ENCODE assay signal across 22 mouse cellular contexts in the genomic region with DNA sequence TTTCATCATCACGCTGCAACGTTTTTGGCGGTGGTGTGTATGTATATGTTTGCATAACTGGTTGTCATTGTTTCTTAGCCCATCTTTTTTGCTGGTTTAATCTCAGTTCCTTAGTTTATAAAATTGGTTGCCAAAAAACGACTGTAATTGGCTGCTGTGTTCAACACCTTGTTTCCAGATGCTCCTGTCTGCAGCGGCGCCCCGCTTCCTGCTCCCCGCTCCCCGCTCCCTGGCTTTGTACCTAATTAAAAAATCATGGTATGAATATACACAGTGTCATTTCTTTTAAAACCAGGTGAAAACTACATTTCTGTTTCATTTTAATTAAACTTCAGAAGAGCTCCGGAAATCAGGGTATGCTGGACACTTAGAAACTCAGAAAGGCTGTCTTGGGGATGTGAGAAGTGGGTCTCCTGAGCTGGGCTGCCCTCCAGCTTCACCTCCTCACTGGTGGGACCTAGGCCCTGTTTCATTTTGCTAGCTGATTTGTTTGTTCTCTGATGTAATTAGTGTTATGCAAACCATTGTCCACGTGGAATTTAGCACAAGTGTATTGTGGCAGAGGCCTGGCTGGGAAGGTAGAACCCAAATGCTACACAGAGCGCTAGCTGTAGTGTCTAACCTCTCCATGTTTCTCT. TPM values are rescaled to one million over a fixed set of nuclear protein-coding genes. Genes with fewer than 3 reads are reported as not detected.
DNase-seq lines count a peak whose midpoint lies in the region; ATAC-seq and TF ChIP-seq lines count a peak whose summit lies in the region.
"Had no signal": no experiment of that assay in that cellular context is flagged by ENCODE, and none has a peak within 500 bp of the region (broad histone marks: within the 10 kb centered on the region; RNA-seq: fewer than 3 reads in every experiment).

No protein-coding gene starts in this region.

- peaks cover 4% of the 10 kb centered on the region; the same call in 1 of the 2 replicates for H3K36me3 ChIP-seq in liver, adult 2 months (ENCODE audit: control insufficient read depth, insufficient read depth, low read length)
- H3K36me3 ChIP-seq in liver, embryonic 12.5 days = peaks cover 31% of the 10 kb centered on the region
- peaks cover 9% of the 10 kb centered on the region; the same call in 1 of the 2 replicates for H3K36me3 ChIP-seq in embryonic facial prominence, embryonic 14.5 days (ENCODE audit: control insufficient read depth, insufficient read depth, low read length)
- no peaks in the 10 kb centered on the region for H3K36me3 ChIP-seq in embryonic facial prominence, embryonic 15.5 days
- peaks cover 17% of the 10 kb centered on the region; the same call in 1 of the 2 replicates for H3K36me3 ChIP-seq in limb, embryonic 12.5 days
- H3K36me3 ChIP-seq: intestine, embryonic 15.5 days had no signal

- peak; percentile 60 for DNase-seq in liver, adult 2 months (ENCODE audit: extremely low read depth, low read depth, low spot score)
- DNase-seq in embryonic facial prominence, embryonic 14.5 days (ENCODE audit: low spot score) = peak; percentile 30
- DNase-seq in left cerebral cortex, adult 8-10 months (ENCODE audit: low spot score in 2 of 2) = no peak
- no peak for DNase-seq in cerebellum, postnatal 10 days
- DNase-seq: adrenal gland, postnatal 10 days; cerebellum, adult 11 months; cerebellum, adult 8-10 months; cerebellum, postnatal 25 days; gastrocnemius, postnatal 14 days; heart, postnatal 36 days had no signal

- TF ChIP-seq CTCF in liver, adult 2 months (IDR thresholded peaks at IDR 0.05; ENCODE audit: low read depth, low read length) = no peak

- H3K4me2 ChIP-seq in liver, embryonic 12.5 days = no peak overlapping the region
- no peak overlapping the region for H3K4me2 ChIP-seq in embryonic facial prominence, embryonic 14.5 days (ENCODE audit: low read depth, low read length)
- H3K4me2 ChIP-seq in embryonic facial prominence, embryonic 15.5 days (replicated peaks) = no peak overlapping the region
- H3K4me2 ChIP-seq in limb, embryonic 12.5 days = peak overlapping the region; percentile 25; the same call in 1 of the 2 replicates
- H3K4me2 ChIP-seq: heart, embryonic 12.5 days; hindbrain, embryonic 12.5 days; intestine, embryonic 15.5 days had no signal

- WGBS in liver, adult 2 months = 85% methylated on average over 12 of the region's 12 CpGs
- 90% methylated on average over 12 of the region's 12 CpGs for WGBS in liver, embryonic 12.5 days (ENCODE audit: insufficient replicate concordance)
- WGBS in embryonic facial prominence, embryonic 14.5 days = 62% methylated on average over 12 of the region's 12 CpGs
- 61% methylated on average over 12 of the region's 12 CpGs for WGBS in embryonic facial prominence, embryonic 15.5 days
- 34% methylated on average over 12 of the region's 12 CpGs for WGBS in limb, embryonic 12.5 days

- no peaks in the 10 kb centered on the region for H3K9me3 ChIP-seq in liver, embryonic 12.5 days (replicated peaks)
- H3K9me3 ChIP-seq in embryonic facial prominence, embryonic 14.5 days (ENCODE audit: control insufficient read depth, low read length) = no peaks in the 10 kb centered on the region
- H3K9me3 ChIP-seq in embryonic facial prominence, embryonic 15.5 days (replicated peaks) = no peaks in the 10 kb centered on the region
- H3K9me3 ChIP-seq in limb, embryonic 12.5 days = peaks cover 4% of the 10 kb centered on the region
- H3K9me3 ChIP-seq: intestine, embryonic 15.5 days had no signal

- H3K27ac ChIP-seq in liver, adult 2 months (replicated peaks; ENCODE audit: insufficient read depth, low read depth, low read length) = no peak overlapping the region
- H3K27ac ChIP-seq in liver, embryonic 12.5 days = no peak overlapping the region
- H3K27ac ChIP-seq in embryonic facial prominence, embryonic 14.5 days (replicated peaks; ENCODE audit: low read depth, low read length) = no peak overlapping the region
- H3K27ac ChIP-seq in embryonic facial prominence, embryonic 15.5 days (replicated peaks) = no peak overlapping the region
- peak overlapping the region; percentile 53; the same call in 1 of the 2 replicates for H3K27ac ChIP-seq in limb, embryonic 12.5 days
- H3K27ac ChIP-seq: hindbrain, embryonic 12.5 days; hindbrain, postnatal 0 days; intestine, embryonic 15.5 days had no signal

- no peak for TF ChIP-seq POLR2A in liver, adult 2 months (IDR thresholded peaks at IDR 0.05; ENCODE audit: extremely low read depth, insufficient read depth, low read length)

- no peak overlapping the region for H3K9ac ChIP-seq in liver, adult 2 months (ENCODE audit: low read depth, low read length)
- no peak overlapping the region for H3K9ac ChIP-seq in liver, embryonic 12.5 days
- no peak overlapping the region for H3K9ac ChIP-seq in embryonic facial prominence, embryonic 14.5 days (ENCODE audit: low read depth, low read length)
- no peak overlapping the region for H3K9ac ChIP-seq in embryonic facial prominence, embryonic 15.5 days
- no peak overlapping the region for H3K9ac ChIP-seq in limb, embryonic 12.5 days (replicated peaks)
- H3K9ac ChIP-seq: heart, embryonic 12.5 days; hindbrain, embryonic 12.5 days; intestine, embryonic 15.5 days had no signal

- peaks cover 9% of the 10 kb centered on the region for H3K4me1 ChIP-seq in liver, adult 2 months (ENCODE audit: control insufficient read depth, insufficient read depth, low read length)
- H3K4me1 ChIP-seq in liver, embryonic 12.5 days = no peaks in the 10 kb centered on the region
- H3K4me1 ChIP-seq in embryonic facial prominence, embryonic 14.5 days (ENCODE audit: control insufficient read depth, insufficient read depth, low read length) = no peaks in the 10 kb centered on the region
- peaks cover 8% of the 10 kb centered on the region; the same call in 1 of the 2 replicates for H3K4me1 ChIP-seq in embryonic facial prominence, embryonic 15.5 days
- H3K4me1 ChIP-seq in limb, embryonic 12.5 days (replicated peaks) = peaks cover 17% of the 10 kb centered on the region
- H3K4me1 ChIP-seq: hindbrain, embryonic 12.5 days; intestine, embryonic 15.5 days had no signal

- H3K4me3 ChIP-seq in liver, adult 2 months (ENCODE audit: insufficient read depth, low read depth, low read length) = no peak overlapping the region
- H3K4me3 ChIP-seq in liver, embryonic 12.5 days = no peak overlapping the region
- no peak overlapping the region for H3K4me3 ChIP-seq in embryonic facial prominence, embryonic 14.5 days (ENCODE audit: low read depth, low read length)
- H3K4me3 ChIP-seq in embryonic facial prominence, embryonic 15.5 days (replicated peaks) = no peak overlapping the region
- H3K4me3 ChIP-seq in limb, embryonic 12.5 days (replicated peaks) = no peak overlapping the region
- H3K4me3 ChIP-seq: heart, embryonic 12.5 days; hindbrain, embryonic 12.5 days; intestine, embryonic 15.5 days had no signal

- H3K27me3 ChIP-seq in liver, adult 2 months (ENCODE audit: control insufficient read depth, insufficient read depth, low read length) = no peaks in the 10 kb centered on the region
- H3K27me3 ChIP-seq in liver, embryonic 12.5 days (replicated peaks) = no peaks in the 10 kb centered on the region
- H3K27me3 ChIP-seq in embryonic facial prominence, embryonic 14.5 days (replicated peaks; ENCODE audit: control insufficient read depth, insufficient read depth, low read length) = no peaks in the 10 kb centered on the region
- no peaks in the 10 kb centered on the region for H3K27me3 ChIP-seq in embryonic facial prominence, embryonic 15.5 days
- H3K27me3 ChIP-seq in limb, embryonic 12.5 days = no peaks in the 10 kb centered on the region
- H3K27me3 ChIP-seq: heart, embryonic 12.5 days; hindbrain, embryonic 12.5 days; intestine, embryonic 15.5 days had no signal

- no peaks in the 10 kb centered on the region for H3K79me2 ChIP-seq in liver, adult 2 months (ENCODE audit: control insufficient read depth, insufficient read depth, low read length)

- no peak for ATAC-seq in liver, embryonic 12.5 days
- peak; percentile 60; the same call in 1 of the 2 replicates for ATAC-seq in embryonic facial prominence, embryonic 14.5 days (ENCODE audit: low read depth)
- 0 out of 2 replicates have a peak, but pooled peaks have one; percentile 51 for ATAC-seq in embryonic facial prominence, embryonic 15.5 days (ENCODE audit: insufficient number of reproducible peaks, low FRiP score, low TSS enrichment, low read depth)
- no peak for ATAC-seq in limb, embryonic 12.5 days (ENCODE audit: insufficient number of reproducible peaks, insufficient read depth, low FRiP score, low TSS enrichment, low read depth)
- ATAC-seq: CD4-positive, CD25-positive, alpha-beta regulatory T cell, adult 4 months; forebrain, embryonic 16.5 days; hindbrain, postnatal 0 days; intestine, embryonic 15.5 days had no signal

RNA-seq across cellular contexts. Expression of a gene that starts 7.7 kb away (rescaled TPM):
- total RNA-seq in liver, adult 2 months (2014; rRNA removed) = 871 and 874 TPM in 2 replicates
- polyA plus RNA-seq in liver, adult 2 months (2012; rRNA removed) = 457 and 554 TPM in 2 replicates
- polyA plus RNA-seq in liver, embryonic 12.5 days (2016; fragmentation: Nextera tagmentation; extraction: Ambion mirVana) = 17.8 and 19.5 TPM in 2 replicates
- not detected in 2 replicates for polyA plus RNA-seq in embryonic facial prominence, embryonic 14.5 days (2014; fragmentation: Nextera tagmentation; extraction: Ambion mirVana)
- polyA plus RNA-seq in embryonic facial prominence, embryonic 15.5 days (2015; fragmentation: Nextera tagmentation; extraction: Ambion mirVana) = 0.18 TPM in 1 of 2 replicates, not detected in the other
- polyA plus RNA-seq in limb, embryonic 12.5 days (2016; fragmentation: Nextera tagmentation; extraction: Ambion mirVana) = 0.17 and 0.36 TPM in 2 replicates
- not detected for total RNA-seq in left cerebral cortex, adult 8-10 months (2022)
- total RNA-seq: G1E; gastrocnemius, postnatal 14 days; heart, adult 8-10 months; hindbrain, postnatal 0 days had no signal
- polyA plus RNA-seq: cortical plate, adult 2 months; G1E; hindbrain, embryonic 12.5 days had no signal

RNA-seq across cellular contexts. Expression of a gene that starts 32.6 kb away (rescaled TPM):
- total RNA-seq in liver, adult 2 months (2014; rRNA removed) = 10.4 and 10.7 TPM in 2 replicates
- 2.8 and 3.5 TPM in 2 replicates for polyA plus RNA-seq in liver, adult 2 months (2012; rRNA removed)
- polyA plus RNA-seq in liver, embryonic 12.5 days (2016; fragmentation: Nextera tagmentation; extraction: Ambion mirVana) = 19.8 and 20.8 TPM in 2 replicates
- 21.0 and 26.6 TPM in 2 replicates for polyA plus RNA-seq in embryonic facial prominence, embryonic 14.5 days (2014; fragmentation: Nextera tagmentation; extraction: Ambion mirVana)
- polyA plus RNA-seq in embryonic facial prominence, embryonic 15.5 days (2015; fragmentation: Nextera tagmentation; extraction: Ambion mirVana) = 19.0 and 19.6 TPM in 2 replicates
- polyA plus RNA-seq in limb, embryonic 12.5 days (2016; fragmentation: Nextera tagmentation; extraction: Ambion mirVana) = 33.9 and 36.2 TPM in 2 replicates
- 10 to 100 TPM in 3 of 4 experiments, 1 to 10 TPM in 1; 9.4 to 12.0 (median 11.1) TPM for total RNA-seq in left cerebral cortex, adult 8-10 months (2022)

RNA-seq across cellular contexts. Expression of a gene that starts 32.6 kb away (rescaled TPM):
- total RNA-seq in liver, adult 2 months (2014; rRNA removed) = 7.2 and 8.3 TPM in 2 replicates
- polyA plus RNA-seq in liver, adult 2 months (2012; rRNA removed) = 5.0 and 5.5 TPM in 2 replicates
- polyA plus RNA-seq in liver, embryonic 12.5 days (2016; fragmentation: Nextera tagmentation; extraction: Ambion mirVana) = 18.1 and 18.3 TPM in 2 replicates
- polyA plus RNA-seq in embryonic facial prominence, embryonic 14.5 days (2014; fragmentation: Nextera tagmentation; extraction: Ambion mirVana) = 29.0 and 32.5 TPM in 2 replicates
- polyA plus RNA-seq in embryonic facial prominence, embryonic 15.5 days (2015; fragmentation: Nextera tagmentation; extraction: Ambion mirVana) = 25.4 and 26.4 TPM in 2 replicates
- 36.9 and 38.8 TPM in 2 replicates for polyA plus RNA-seq in limb, embryonic 12.5 days (2016; fragmentation: Nextera tagmentation; extraction: Ambion mirVana)
- total RNA-seq in left cerebral cortex, adult 8-10 months (2022) = 10 to 100 TPM; 14.7 to 16.6 (median 16.1) TPM

Comparison
In these comparisons a context has a peak if more than half of its experiments do, and no peak if none do; other contexts are left out.
1. RNA of a gene that starts 7.7 kb away (polyA plus RNA-seq): 457 to 554 TPM in liver, adult 2 months; 17.8 to 19.5 TPM in liver, embryonic 12.5 days, 0.17 to 0.36 TPM in limb, embryonic 12.5 days, 0.18 TPM in embryonic facial prominence, embryonic 15.5 days and not detected in embryonic facial prominence, embryonic 14.5 days; every median in the first group is over 10 times any median in the second.
2. DNase-seq: peak in liver, adult 2 months (single experiment) and embryonic facial prominence, embryonic 14.5 days (single experiment); none in left cerebral cortex, adult 8-10 months (0 of 2) and cerebellum, postnatal 10 days (0 of 2).
3. ATAC-seq: peak in embryonic facial prominence, embryonic 14.5 days (single experiment) and embryonic facial prominence, embryonic 15.5 days (single experiment); none in liver, embryonic 12.5 days (single experiment) and limb, embryonic 12.5 days (single experiment).